Mouse (Mus musculus) c-Kit-positive CD71-positive TER-119-negative erythroid progenitor cells, embryonic 14.5 days (primary cell): ENCODE results near the gene Slc35f4.
"Not testable (repeated sequence)": the region's sequence is repeated elsewhere in the genome, so short reads cannot be mapped to it uniquely, and the experiment has no call there.

Source experiments
- DNase-seq: peaks from one replicate; pipeline ENCODE4 v3.0.0-alpha.2; 2013; ENCODE audit warnings: low read depth

Slc35f4 gene

GRCm38 (mm10) chr14:49278880-49279279, 247.0 kb downstream of the Slc35f4 start:
- no peak for DNase-seq

- DNase-seq = not testable (repeated sequence)
Measured at GRCm38 (mm10) chr14:49278479-49278878, 247.4 kb downstream of the Slc35f4 start.

GRCm38 (mm10) chr14:49277642-49278041, 248.2 kb downstream of the Slc35f4 start:
- no peak for DNase-seq

- DNase-seq = no peak
Measured at GRCm38 (mm10) chr14:49275376-49275775, 250.5 kb downstream of the Slc35f4 start.

GRCm38 (mm10) chr14:49265286-49266002, 260.4 kb downstream of the Slc35f4 start:
- DNase-seq = no peak
